Mouse (Mus musculus): Measurements from ENCODE around the gene Gm10128.
"Not testable (repeated sequence)": the region's sequence is repeated elsewhere in the genome, so short reads cannot be mapped to it uniquely, and the experiment has no call there.

DNA sequence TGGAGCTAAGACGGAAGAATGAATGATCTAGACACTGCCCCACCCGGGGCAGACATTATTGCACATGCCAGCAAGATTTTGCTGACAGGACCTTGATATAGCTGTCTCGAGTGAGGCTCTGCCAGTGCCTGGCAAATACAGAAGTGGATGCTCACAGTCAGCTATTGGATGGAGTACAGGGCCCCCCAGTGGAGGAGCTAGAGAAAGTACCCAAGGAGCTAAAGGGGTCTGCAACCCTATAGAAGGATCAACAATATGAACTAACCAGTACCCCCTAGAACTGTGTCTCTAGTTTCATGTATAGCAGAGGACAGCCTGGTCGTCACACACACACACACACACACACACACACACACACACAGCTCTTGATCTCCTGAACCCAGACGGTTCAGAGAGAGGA is 37.4 kb upstream of the Gm10128 start:
- TF ChIP-seq CHD2 (IDR thresholded peaks at IDR 0.05; ENCODE audit: low read depth, low read length); ZNF384 (IDR thresholded peaks at IDR 0.05; ENCODE audit: low read depth, low read length); ZC3H11A (IDR thresholded peaks at IDR 0.05; ENCODE audit: borderline replicate concordance, low read depth, low read length): not testable (repeated sequence)

Measured in ES-E14 (cell line).